Mouse (Mus musculus): Measurements from ENCODE around the gene Actl6b.

The Actl6b gene

DNA sequence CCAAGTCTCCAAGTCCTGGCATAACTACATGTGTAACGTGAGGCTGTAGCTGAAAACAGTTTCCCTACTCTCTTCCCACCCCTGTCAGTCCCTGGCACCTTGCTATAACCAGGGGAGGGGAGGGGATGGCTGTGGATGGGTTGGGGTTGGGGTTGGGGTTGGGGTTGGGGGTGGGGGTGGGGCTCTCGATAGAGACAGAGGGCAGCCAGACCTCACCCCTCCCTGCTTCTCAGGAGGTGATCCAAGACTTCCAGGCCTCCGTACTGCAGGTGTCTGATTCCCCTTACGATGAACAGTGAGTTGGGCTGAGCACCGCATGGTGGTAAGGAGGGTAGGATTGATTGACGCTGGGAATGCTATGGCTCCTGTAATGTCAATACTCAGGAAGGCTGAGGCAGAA, 12.4 kb downstream of the Actl6b start:
- DNase-seq: no peak

DNA sequence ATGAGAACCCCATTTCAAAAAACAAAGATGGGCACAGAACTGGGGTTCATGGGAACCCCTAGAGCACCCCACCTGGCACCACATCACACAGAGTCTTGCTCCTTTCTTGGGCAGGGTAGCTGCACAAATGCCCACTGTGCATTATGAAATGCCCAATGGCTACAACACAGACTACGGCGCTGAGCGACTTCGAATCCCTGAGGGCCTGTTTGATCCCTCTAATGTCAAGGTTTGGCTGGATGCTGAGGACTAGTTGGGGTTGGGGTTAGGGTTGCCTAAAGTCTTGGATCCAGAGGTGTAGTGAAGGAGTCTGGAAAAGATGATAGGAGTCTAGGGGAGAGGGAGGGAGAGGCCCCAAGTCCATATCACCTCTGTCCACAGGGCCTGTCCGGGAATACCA, 13.1 kb downstream of the Actl6b start:
- no peak for DNase-seq

DNA sequence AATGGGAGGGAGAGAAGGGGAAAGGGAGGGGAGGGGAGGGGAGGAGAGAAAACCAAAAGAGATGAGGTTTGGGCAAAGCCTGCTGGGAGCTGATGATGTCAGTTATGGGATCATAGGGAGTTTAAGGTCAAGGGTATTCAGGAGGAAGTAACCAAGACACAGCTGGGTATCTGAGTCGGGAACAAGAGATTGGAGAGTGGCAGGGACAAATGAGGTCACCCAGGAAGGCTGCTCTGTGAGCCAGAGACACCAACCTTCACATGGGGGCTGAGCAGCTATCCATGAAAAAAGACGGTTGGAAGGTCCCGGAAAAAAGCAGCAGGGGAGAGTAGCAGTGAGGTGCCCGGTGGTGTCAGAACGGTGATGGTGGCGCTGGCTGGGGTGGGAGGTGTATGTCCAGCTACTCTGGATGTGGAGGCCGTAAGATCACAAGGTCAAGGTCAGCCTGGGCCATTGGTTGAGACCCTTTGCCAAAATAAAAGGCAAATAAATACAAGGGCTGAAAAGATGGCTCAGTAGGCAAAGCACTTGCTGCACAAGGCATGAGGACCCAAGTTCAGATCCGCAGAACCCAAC, 15.0 kb downstream of the Actl6b start:
- DNase-seq: peak; percentile 48

DNA sequence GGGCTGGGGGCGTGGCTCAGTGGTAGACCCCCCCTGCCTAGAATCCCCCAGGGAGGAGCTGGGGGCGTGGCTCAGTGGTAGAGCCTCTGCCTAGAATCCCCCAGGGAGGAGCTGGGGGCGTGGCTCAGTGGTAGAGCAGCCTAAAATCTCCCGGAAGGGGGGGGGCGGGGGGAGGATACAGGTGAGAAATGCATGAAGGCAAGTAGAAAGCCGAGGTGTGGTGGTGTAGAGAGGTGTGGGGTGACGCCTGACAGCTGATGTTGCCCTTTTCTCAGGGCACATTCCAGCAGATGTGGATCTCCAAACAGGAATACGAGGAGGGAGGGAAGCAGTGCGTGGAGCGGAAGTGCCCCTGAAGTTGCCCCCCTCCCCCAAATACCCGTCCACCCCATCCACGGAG, 15.7 kb downstream of the Actl6b start:
- no peak for DNase-seq

DNA sequence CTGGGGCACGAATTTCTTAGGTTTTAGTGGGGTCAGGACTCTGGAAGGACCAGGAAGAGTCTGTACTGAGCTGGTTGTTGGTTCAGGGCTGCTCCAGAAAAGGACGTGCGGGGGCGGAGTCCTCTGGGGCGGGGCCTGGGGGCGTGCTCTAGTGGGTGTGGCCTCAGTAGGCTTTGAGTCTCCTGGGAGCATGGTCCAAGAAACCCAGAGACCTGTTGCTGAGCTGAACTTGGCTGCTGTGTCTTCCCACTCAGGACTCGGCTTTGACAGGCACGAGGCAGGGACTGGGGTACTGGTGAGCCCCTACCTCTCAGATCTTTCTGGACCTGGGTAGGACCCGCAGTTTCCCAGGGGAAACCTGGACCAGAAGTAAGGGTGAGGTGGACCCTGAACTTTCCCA, 16.3 kb downstream of the Actl6b start, which contains the start of gene Tfr2:
Gene Tfr2 (plus strand): TSS at position 176 of the 400 bp plus-strand sequence.
- DNase-seq: peak; percentile 23

DNA sequence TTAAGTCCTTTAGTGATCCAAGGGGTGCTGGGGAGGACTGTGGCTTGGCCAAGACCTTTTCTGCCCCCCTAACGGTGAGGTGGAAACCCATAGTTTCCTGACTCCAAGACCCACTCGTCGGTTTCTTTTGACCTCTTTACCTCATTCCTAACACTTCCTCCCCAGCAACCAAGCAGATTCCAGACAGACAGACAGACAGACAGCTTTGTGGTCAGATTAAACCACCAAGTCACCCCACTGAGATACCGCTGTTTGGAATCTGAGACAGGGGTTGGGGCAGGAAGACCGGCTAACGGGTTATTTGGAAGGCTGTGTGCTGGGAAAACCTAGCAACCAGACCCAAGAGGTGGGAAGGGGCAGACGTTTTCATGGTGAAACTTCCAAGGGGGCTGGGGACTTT, 16.9 kb downstream of the Actl6b start:
- DNase-seq: no peak

DNA sequence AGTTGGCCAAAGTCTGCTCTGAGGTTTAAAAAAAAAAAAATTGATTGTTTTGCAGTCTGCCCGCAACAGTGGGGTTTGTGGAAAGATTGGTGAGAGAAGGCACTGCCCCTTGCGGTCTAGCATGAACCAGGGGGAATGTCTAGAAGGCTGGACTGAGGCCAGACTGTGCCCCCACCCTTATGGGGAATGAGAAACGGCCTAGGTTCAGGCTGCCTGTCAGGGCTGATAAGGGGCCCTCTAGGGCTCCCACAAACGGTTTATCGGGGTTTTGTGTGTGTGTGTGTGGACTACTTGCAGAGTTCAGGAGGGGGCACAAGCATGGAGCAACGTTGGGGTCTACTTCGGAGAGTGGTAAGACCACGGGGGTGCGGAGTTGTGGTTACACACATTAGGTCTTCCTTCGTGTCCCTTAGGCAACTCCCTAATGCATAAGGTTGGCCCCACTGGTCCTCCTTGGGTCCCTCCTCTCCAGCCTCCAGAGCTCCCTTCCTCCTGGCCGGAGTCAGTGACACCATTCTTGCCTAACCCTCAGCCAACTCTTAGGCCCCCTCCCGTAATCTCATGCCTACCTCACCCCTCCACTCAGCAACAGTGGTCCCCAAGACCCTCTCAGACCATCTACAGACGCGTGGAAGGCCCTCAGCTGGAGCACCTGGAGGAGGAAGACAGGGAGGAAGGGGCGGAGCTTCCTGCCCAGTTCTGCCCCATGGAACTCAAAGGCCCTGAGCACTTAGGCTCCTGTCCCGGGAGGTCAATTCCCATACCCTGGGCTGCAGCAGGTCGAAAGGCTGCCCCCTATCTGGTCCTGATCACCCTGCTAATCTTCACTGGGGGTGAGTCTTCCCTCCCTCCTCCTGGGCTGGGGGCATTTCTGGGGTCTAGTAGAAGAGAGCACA, 17.6 kb downstream of the Actl6b start:
- no peak for DNase-seq

DNA sequence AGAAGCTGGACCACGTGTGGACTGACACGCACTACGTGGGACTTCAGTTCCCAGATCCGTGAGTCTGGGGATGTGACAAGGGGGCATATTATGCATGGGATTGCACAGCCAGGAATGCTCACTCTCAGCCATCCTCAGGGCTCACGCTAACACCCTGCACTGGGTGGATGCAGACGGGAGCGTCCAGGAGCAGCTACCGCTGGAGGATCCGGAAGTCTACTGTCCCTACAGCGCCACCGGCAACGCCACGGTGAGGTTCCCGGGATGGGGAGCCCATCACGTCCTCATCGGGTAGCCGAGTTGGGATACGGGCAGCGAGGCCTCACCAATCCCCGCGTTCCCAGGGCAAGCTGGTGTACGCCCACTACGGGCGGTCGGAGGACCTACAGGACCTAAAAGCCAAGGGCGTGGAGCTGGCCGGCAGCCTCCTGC, 21.2 kb downstream of the Actl6b start:
- peak; percentile 66 for DNase-seq

DNA sequence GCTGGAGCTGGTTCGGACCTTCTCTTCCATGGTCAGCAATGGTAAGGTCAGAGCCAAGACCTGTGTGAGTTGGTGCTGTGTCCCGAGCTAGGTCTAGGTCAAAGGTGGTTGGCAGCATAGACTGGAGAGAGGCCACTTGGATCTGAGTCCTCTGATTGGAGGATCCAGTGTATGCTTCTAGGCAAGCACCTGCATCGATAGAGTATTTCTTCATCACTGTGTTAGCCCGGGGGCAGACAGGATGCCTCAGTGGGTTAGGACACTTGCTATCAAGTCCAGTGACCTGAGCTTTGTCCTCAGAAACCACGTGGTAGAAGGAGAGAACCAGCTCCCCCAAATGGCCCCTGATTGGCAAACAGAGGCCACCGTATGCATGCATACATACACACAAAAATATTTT, 26.9 kb downstream of the Actl6b start:
- no peak for DNase-seq

DNA sequence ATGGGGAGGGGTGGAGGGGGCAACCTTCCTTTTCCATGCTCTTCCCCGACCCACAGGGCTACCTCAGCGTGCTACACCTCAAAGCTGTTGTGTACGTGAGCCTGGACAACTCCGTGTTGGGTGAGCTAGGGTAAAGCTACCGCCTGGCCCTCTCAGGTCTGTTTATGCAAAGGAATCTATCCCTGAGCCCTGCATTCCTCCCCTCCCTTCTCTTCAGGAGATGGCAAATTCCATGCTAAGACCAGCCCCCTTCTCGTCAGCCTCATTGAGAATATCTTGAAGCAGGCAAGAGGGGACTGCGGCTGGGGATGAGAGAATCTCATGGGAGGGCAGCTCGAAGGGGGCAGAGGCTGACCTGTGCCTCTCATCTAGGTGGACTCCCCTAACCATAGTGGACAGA, 29.4 kb downstream of the Actl6b start:
- peak; percentile 11 for DNase-seq

DNA sequence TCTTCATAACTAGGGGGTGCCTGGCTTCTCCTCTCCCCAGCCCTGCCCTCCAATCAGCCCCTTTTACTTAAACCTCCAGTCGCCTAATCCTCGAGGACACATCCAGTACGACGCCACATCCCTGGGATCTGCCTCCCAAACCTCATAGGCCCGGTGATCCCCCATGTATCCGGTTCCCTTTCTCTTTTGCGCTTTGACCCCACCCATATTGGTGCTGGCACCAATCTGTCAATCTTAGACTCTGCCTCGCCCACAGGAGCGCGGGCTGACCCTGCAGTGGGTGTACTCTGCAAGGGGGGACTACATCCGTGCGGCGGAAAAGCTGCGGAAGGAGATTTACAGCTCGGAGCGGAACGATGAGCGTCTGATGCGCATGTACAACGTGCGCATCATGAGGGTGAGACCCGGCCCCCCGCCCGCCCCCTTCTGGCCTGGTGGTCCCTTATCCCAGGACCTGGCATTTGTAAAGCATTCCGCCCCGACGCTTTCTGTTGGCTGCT, 30.4 kb downstream of the Actl6b start:
- peak; percentile 88 for DNase-seq

DNA sequence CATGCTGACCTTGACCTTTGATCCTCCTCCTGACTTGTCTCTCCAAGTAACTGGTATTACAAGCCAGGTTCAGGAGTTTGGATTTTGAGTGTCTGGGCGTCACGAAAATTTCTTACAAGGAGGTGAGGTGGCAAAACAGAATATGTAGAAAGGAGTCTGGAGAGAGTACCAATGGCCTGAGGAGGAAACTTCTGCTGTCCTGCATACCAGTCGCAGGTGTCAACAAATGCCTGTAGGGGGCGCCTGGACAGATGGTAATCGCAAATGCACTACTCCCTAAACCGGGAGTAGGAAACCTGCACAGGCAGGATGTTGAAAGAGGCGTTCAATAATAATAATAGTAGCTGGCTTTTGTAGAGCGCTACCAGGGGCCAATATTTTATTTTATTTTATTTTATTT, 31.7 kb downstream of the Actl6b start:
- peak; percentile 76 for DNase-seq

DNA sequence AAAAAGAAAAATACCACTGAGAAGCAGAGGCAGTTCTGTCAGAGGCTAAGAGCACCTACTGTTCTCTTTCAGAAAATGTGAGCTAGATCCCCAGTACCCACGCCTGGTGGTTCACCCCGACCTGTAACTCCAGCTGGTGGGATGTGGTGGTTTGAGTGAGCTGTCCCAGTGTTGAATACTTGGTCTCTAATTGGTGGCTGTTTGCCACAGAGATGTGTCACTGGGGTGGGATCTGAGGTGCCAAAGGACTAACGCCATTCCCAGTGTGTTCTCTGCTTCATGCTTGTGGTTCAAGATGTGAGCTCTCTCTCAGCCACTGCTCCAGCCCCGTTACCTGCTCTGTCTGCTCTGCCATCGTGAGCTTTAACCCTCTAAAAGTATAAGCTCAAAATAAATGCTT, 37.2 kb downstream of the Actl6b start:
- DNase-seq: no peak

DNA sequence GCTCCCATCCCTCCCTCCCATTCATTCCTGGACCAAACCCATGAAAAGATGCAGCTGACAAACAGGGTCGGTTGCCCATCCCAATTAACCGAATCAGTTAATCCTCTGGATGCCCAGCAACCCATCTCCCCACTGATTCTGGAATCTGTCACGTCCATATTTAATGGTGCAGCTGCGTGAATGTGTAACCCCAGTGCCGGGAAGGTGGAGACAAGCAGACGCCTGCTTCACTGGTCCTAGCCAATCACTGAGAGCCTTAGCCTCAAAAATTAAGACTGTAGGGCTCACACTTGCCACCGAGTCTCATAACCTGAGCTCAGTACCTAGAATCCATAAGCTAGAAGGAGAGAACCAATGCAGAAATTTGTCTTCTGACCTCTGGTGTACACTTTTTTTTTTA, 42.6 kb downstream of the Actl6b start:
- DNase-seq: peak; percentile 44

DNA sequence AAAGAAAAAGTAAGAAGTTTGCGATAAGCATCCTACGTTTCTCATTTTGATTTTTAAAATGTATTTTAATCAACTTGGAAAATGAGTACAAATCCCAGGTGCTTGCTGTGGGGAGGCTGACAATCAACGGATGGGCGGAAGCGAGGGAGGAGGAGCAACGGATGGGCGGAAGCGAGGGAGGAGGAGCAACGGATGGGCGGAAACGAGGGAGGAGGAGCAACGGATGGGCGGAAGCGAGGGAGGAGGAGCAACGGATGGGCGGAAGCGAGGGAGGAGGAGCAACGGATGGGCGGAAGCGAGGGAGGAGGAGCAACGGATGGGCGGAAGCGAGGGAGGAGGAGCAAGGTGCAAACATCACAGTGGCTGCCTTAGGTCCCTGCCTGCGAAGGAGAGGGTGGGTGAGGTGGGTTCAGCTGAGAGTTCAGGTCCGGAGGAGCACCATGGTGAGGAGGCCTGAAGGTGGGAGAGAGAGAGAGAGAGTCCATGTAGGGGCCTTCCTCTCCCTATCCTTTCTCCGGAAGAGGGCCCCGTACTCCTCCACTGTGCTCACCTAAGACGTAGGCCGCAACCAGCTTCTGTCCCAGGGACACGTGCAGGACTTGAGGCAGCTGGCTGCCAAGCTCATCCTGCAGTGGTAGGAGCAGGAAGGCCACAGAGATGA, 43.4 kb downstream of the Actl6b start:
- peak; percentile 16 for DNase-seq

DNA sequence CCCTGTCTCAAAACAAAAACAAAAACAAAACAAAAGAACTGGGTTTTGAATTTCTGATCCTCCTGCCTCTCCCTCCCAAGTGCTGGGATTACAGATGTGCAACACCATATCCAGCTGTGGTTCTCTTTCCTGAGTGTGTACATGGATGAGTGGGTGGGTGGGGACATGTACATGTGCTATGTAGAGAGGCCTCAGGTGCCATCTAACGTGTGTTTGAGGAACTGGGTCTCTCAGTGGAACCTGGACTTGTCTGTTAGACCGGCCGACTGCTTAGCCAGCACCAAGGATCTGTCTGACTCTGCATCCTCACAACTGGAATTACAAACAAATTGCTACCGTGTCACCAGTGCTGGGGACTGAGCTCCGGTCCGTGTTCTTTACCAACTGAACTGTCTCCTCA, 44.3 kb downstream of the Actl6b start:
- no peak for DNase-seq

DNA sequence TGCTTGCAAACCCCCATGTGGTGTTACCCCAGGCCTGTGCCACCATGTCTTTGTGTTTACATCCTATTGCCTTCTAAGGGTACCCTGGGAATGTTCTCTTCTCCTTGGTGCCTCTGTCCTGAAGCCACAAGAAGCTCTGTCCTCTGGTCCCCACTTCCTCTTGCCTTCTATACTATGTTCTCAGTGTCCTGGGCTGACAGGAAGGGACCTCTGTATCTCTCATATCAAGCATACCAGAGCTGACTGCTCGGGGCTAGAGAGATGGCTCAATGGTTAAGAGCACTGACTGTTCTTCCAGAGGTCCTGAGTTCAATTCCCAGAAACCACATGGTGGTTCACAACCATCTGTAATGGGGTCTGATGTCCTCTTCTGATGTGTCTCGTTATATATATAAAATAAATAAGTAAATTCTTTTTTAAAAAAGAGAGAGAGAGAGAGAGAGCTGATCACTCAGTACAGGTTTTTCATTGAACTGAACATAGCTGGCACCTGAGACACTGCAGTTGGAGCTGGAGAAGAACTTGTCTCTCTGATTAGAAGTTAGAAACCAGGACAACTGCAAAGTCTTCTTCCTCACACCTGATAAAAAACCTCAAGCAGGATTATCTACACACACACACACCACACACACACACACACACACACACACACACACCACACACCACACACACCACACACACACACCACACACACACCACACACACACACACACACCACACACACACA, 44.9 kb downstream of the Actl6b start:
- DNase-seq: no peak

DNA sequence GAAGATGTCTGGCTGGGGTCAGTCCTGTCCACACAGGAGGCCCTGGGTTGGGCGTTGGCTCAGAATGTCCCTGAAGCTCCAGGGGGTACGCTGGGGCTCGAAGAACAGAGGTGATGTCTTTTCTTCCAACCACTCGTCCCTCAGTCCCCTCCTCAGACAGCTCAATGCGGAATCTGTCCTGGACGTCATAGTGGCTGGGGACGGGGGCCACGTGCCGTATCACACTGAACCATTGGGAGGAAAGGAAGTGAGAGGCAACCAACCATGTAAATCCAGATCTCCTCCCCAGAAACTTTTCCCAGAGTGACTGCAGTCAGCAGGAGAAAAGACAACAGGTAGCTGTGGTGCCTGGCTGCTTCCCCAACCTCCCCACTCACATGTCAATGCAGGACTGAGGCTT, 46.3 kb downstream of the Actl6b start:
- no peak for DNase-seq

DNA sequence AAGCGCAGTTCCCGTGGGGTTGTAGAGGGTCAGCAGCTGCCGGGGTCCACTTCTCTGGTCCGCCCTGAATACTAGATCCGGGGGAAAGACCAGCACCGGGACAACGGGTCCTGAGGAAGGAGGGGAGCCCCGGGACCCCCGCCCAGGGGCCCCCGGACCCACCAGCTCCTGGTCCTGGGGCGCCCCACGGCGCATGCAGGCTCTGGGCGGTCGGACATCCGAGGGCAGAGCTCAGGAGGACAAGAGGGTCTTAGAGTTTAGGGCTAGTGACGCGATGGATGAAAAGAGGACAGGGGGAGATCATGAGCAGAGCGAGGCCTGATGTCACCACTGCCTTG, 46.9 kb downstream of the Actl6b start:
- DNase-seq: no peak

DNA sequence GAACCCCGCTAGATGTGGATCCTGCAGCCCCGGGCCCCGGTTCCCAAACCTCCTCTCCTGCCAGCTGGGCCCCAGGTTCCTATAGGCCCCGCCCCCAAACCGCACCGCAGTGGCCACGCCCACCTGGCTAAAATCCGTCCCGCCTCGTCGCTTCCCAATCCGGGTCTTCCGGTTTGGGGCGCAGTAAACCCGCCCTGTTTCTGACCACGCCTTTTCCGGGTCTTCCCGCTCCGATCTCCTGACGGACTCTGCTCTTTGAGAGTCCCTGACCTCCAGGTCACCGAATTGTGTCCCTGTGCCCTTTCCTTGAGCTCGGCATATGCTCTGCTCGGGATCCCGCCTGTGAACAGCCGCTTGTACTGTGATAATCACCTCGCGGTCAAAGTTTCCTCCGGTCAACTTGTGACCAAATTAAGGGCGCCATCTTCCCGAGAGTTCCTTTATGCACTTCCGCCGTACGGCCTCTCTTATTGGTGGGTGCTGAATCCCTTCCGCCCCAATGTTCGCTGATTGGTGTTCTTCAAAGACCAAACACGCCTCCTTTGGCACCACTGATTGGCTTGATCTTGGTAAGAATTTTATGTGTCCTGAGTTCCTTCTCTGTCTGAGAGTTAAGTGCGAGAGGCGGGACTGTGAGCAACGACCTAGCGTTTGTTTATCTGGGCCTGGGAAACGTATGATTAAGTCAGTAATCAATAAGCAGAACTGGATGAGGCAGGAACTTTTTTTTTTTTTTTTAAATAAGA, 47.5 kb downstream of the Actl6b start, which contains the start of gene Mospd3:
Gene Mospd3 (minus strand): TSS at position 440 of the 746 bp plus-strand sequence.
- DNase-seq: peak; percentile 99

DNA sequence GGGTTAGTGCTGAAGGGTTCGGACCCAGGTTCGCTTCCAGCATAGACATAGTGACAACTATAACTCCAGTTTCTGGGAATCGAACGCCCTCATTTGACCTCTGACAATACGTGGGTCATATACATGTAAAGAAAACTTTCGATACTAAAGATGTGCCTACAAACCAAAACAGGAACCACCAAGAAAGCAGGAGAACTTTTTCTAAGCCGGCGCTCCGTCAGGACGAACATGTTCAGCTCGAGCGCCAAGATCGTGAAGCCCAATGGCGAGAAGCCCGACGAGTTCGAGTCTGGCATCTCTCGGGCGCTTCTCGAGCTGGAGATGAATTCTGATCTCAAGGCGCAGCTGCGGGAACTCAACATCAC, 48.0 kb downstream of the Actl6b start:
- no peak for DNase-seq
